Mouse (Mus musculus) layer of hippocampus, adult 9-10 months (tissue): ENCODE data around the gene Nr4a2.

Source experiments
- DNase-seq: peaks from one replicate; pipeline ENCODE4 v3.0.0; 2022; ENCODE audit warnings: low spot score

Gene Nr4a2

GRCm38 (mm10) chr2:57123991-57124840 lies at the start of gene Nr4a2:
TSS of gene Nr4a2 (minus strand) at chr2:57124003.
- no peak for DNase-seq

GRCm38 (mm10) chr2:57165416-57165815 lies 41.6 kb upstream of the Nr4a2 start:
- no peak for DNase-seq

- no peak for DNase-seq
Observed at GRCm38 (mm10) chr2:57156814-57157213, 33.0 kb upstream of the Nr4a2 start.

GRCm38 (mm10) chr2:57149796-57150195 lies 26.0 kb upstream of the Nr4a2 start:
- no peak for DNase-seq

- DNase-seq: no peak
Observed at GRCm38 (mm10) chr2:57148231-57148630, 24.4 kb upstream of the Nr4a2 start.

GRCm38 (mm10) chr2:57145646-57146421 lies 22.0 kb upstream of the Nr4a2 start:
- no peak for DNase-seq

GRCm38 (mm10) chr2:57138594-57138993 lies 14.8 kb upstream of the Nr4a2 start:
- no peak for DNase-seq

GRCm38 (mm10) chr2:57127461-57127860 lies 3.7 kb upstream of the Nr4a2 start:
- DNase-seq: no peak

GRCm38 (mm10) chr2:57125891-57126290 lies 2.1 kb upstream of the Nr4a2 start:
- no peak for DNase-seq

- no peak for DNase-seq
Observed at GRCm38 (mm10) chr2:57122986-57123980, 520 bp downstream of the Nr4a2 start.

- no peak for DNase-seq
Observed at GRCm38 (mm10) chr2:57121110-57121509, 2.7 kb downstream of the Nr4a2 start.

GRCm38 (mm10) chr2:57117201-57117951 lies 6.4 kb downstream of the Nr4a2 start:
- DNase-seq: peak; percentile 69

GRCm38 (mm10) chr2:57116366-57117200 lies 7.2 kb downstream of the Nr4a2 start:
- no peak for DNase-seq

- no peak for DNase-seq
Observed at GRCm38 (mm10) chr2:57115864-57116365, 7.9 kb downstream of the Nr4a2 start.

- DNase-seq: no peak
Observed at GRCm38 (mm10) chr2:57115181-57115863, 8.5 kb downstream of the Nr4a2 start.

GRCm38 (mm10) chr2:57114211-57115151 lies 9.3 kb downstream of the Nr4a2 start:
- DNase-seq: no peak

- DNase-seq: no peak
Observed at GRCm38 (mm10) chr2:57113431-57113830, 10.4 kb downstream of the Nr4a2 start.

GRCm38 (mm10) chr2:57112949-57113348 lies 10.9 kb downstream of the Nr4a2 start:
- no peak for DNase-seq
